Mouse (Mus musculus) inflammation-experienced regulatory T-cells, adult 6 months (primary cell): ENCODE results near the gene App. TPM values are rescaled to one million over a fixed set of nuclear protein-coding genes. Genes with fewer than 3 reads are reported as not detected.

Experiments used
- ATAC-seq: one replicate; pipeline ENCODE4 v1.8.0; 2017
- polyA plus RNA-seq, 3 experiments: library from polyadenylated mRNA; unstranded; fragments of 100-300 nt; shearing (Covaris generic); gene quantifications; one replicate each; pipeline ENCODE4 v1.2.1; 2017

The App gene
- polyA plus RNA-seq, 3 experiments from 2014 or later: 0.17 to 0.48 (median 0.29) TPM

- no peak for ATAC-seq
Observed at GRCm38 (mm10) chr16:85150902-85151301, 22.7 kb downstream of the App start.

GRCm38 (mm10) chr16:85149509-85149871, 24.1 kb downstream of the App start:
- no peak for ATAC-seq

GRCm38 (mm10) chr16:85148615-85149508, 24.7 kb downstream of the App start:
- ATAC-seq: no peak

- no peak for ATAC-seq
Observed at GRCm38 (mm10) chr16:85147440-85147839, 26.1 kb downstream of the App start.

GRCm38 (mm10) chr16:85145771-85146178, 27.8 kb downstream of the App start:
- no peak for ATAC-seq

- no peak for ATAC-seq
Observed at GRCm38 (mm10) chr16:85145369-85145768, 28.2 kb downstream of the App start.

- ATAC-seq: no peak
Observed at GRCm38 (mm10) chr16:85144401-85144800, 29.2 kb downstream of the App start.

- ATAC-seq: no peak
Observed at GRCm38 (mm10) chr16:85143863-85144262, 29.7 kb downstream of the App start.

GRCm38 (mm10) chr16:85143188-85143587, 30.4 kb downstream of the App start:
- ATAC-seq: no peak

- ATAC-seq: no peak
Observed at GRCm38 (mm10) chr16:85141404-85141803, 32.2 kb downstream of the App start.

- no peak for ATAC-seq
Observed at GRCm38 (mm10) chr16:85139178-85139604, 34.4 kb downstream of the App start.

- ATAC-seq: no peak
Observed at GRCm38 (mm10) chr16:85137348-85137747, 36.2 kb downstream of the App start.

- ATAC-seq: no peak
Observed at GRCm38 (mm10) chr16:85136046-85136445, 37.5 kb downstream of the App start.

GRCm38 (mm10) chr16:85133468-85133881, 40.1 kb downstream of the App start:
- no peak for ATAC-seq

GRCm38 (mm10) chr16:85133057-85133456, 40.5 kb downstream of the App start:
- no peak for ATAC-seq

GRCm38 (mm10) chr16:85132182-85132581, 41.4 kb downstream of the App start:
- ATAC-seq: no peak

GRCm38 (mm10) chr16:85130861-85131556, 42.6 kb downstream of the App start:
- ATAC-seq: no peak

- no peak for ATAC-seq
Observed at GRCm38 (mm10) chr16:85128693-85129657, 44.6 kb downstream of the App start.

- no peak for ATAC-seq
Observed at GRCm38 (mm10) chr16:85128347-85128664, 45.3 kb downstream of the App start.

- no peak for ATAC-seq
Observed at GRCm38 (mm10) chr16:85127661-85128346, 45.8 kb downstream of the App start.

- ATAC-seq: no peak
Observed at GRCm38 (mm10) chr16:85124649-85125048, 48.9 kb downstream of the App start.

GRCm38 (mm10) chr16:85121983-85122382, 51.6 kb downstream of the App start:
- ATAC-seq: no peak
